31 mouse cellular contexts compared by ENCODE assay signal in genomic region chr14:21039077-21039476, GRCm38 (mm10). TPM values are rescaled to one million over a fixed set of nuclear protein-coding genes. Genes with fewer than 3 reads are reported as not detected.
DNase-seq lines count a peak whose midpoint lies in the region; ATAC-seq and TF ChIP-seq lines count a peak whose summit lies in the region.
"Had no signal": no experiment of that assay in that cellular context is flagged by ENCODE, and none has a peak within 500 bp of the region (broad histone marks: within the 10 kb centered on the region; RNA-seq: fewer than 3 reads in every experiment).

No protein-coding gene starts in this region.

- peak overlapping the region; percentile 21; the same call in 1 of the 2 replicates for H3K27ac ChIP-seq in heart, embryonic 13.5 days (replicated peaks)
- H3K27ac ChIP-seq in lung, embryonic 14.5 days (ENCODE audit: low read depth): no peak overlapping the region
- no peak overlapping the region; the same call in 1 of the 2 replicates for H3K27ac ChIP-seq in liver, embryonic 14.5 days
- no peak overlapping the region for H3K27ac ChIP-seq in forebrain, embryonic 16.5 days (ENCODE audit: low read length)
- H3K27ac ChIP-seq: embryonic facial prominence, embryonic 12.5 days; forebrain, embryonic 10.5 days; forebrain, embryonic 15.5 days; heart, adult 2 months; heart, embryonic 15.5 days; hindbrain, embryonic 10.5 days; hindbrain, embryonic 15.5 days; kidney, embryonic 15.5 days; limb, embryonic 13.5 days; midbrain, embryonic 13.5 days had no signal

- no peak overlapping the region for H3K4me3 ChIP-seq in heart, embryonic 13.5 days
- no peak overlapping the region for H3K4me3 ChIP-seq in lung, embryonic 14.5 days (ENCODE audit: low read depth, low read length)
- H3K4me3 ChIP-seq in liver, embryonic 14.5 days (ENCODE audit: insufficient read depth in 1 of 2, low read depth in 2 of 2, low read length in 2 of 2): no peak overlapping the region
- H3K4me3 ChIP-seq in forebrain, embryonic 16.5 days (replicated peaks; ENCODE audit: low read length): no peak overlapping the region
- H3K4me3 ChIP-seq: embryonic facial prominence, embryonic 12.5 days; forebrain, embryonic 10.5 days; forebrain, embryonic 15.5 days; gastrocnemius, adult 2 months; heart, adult 2 months; heart, embryonic 15.5 days; hindbrain, embryonic 10.5 days; hindbrain, embryonic 15.5 days; kidney, embryonic 15.5 days; limb, embryonic 13.5 days; lung, embryonic 15.5 days; megakaryocyte, embryonic 14.5 days; midbrain, embryonic 13.5 days had no signal

- no peak overlapping the region for H3K9ac ChIP-seq in heart, embryonic 13.5 days
- H3K9ac ChIP-seq in lung, embryonic 14.5 days: no peak overlapping the region
- H3K9ac ChIP-seq in liver, embryonic 14.5 days (replicated peaks): no peak overlapping the region
- H3K9ac ChIP-seq in forebrain, embryonic 16.5 days (replicated peaks; ENCODE audit: low read depth, low read length): no peak overlapping the region
- H3K9ac ChIP-seq: embryonic facial prominence, embryonic 12.5 days; forebrain, embryonic 15.5 days; heart, embryonic 15.5 days; hindbrain, embryonic 15.5 days; kidney, embryonic 15.5 days; limb, embryonic 13.5 days; lung, embryonic 15.5 days; midbrain, embryonic 13.5 days had no signal

- peaks cover 8% of the 10 kb centered on the region for H3K4me1 ChIP-seq in heart, embryonic 13.5 days
- H3K4me1 ChIP-seq in lung, embryonic 14.5 days (ENCODE audit: insufficient read depth): no peaks in the 10 kb centered on the region
- H3K4me1 ChIP-seq in liver, embryonic 14.5 days (replicated peaks; ENCODE audit: control insufficient read depth in 2 of 2, insufficient read depth in 2 of 2, low read length in 1 of 2): peaks cover 0 to 7% of the 10 kb centered on the region in 2 experiments; a peak in 1 of 4 replicates
- H3K4me1 ChIP-seq in forebrain, embryonic 16.5 days (replicated peaks; ENCODE audit: control insufficient read depth, insufficient read depth, low read length): no peaks in the 10 kb centered on the region
- H3K4me1 ChIP-seq: embryonic facial prominence, embryonic 12.5 days; forebrain, embryonic 10.5 days; forebrain, embryonic 15.5 days; hindbrain, embryonic 10.5 days; hindbrain, embryonic 15.5 days; kidney, embryonic 15.5 days; limb, embryonic 13.5 days; lung, embryonic 15.5 days; midbrain, embryonic 13.5 days had no signal

- no peak overlapping the region for H3K4me2 ChIP-seq in heart, embryonic 13.5 days
- no peak overlapping the region for H3K4me2 ChIP-seq in lung, embryonic 14.5 days
- no peak overlapping the region for H3K4me2 ChIP-seq in liver, embryonic 14.5 days (ENCODE audit: low read depth)
- no peak overlapping the region for H3K4me2 ChIP-seq in forebrain, embryonic 16.5 days (ENCODE audit: low read length)
- H3K4me2 ChIP-seq: embryonic facial prominence, embryonic 12.5 days; forebrain, embryonic 15.5 days; heart, embryonic 15.5 days; hindbrain, embryonic 15.5 days; kidney, embryonic 15.5 days; limb, embryonic 13.5 days; lung, embryonic 15.5 days; midbrain, embryonic 13.5 days had no signal

- TF ChIP-seq CTCF in lung, embryonic 14.5 days (IDR thresholded peaks at IDR 0.05; ENCODE audit: low read depth): no peak
- TF ChIP-seq CTCF in liver, embryonic 14.5 days (IDR thresholded peaks at IDR 0.05; ENCODE audit: low read depth): no peak

- TF ChIP-seq EP300 in liver, embryonic 14.5 days (IDR thresholded peaks at IDR 0.05; ENCODE audit: low read depth): peak; percentile 20; the same call in 1 of the 2 replicates

- no peak for ATAC-seq in heart, embryonic 13.5 days (ENCODE audit: extremely low read depth, insufficient number of reproducible peaks, low FRiP score, low TSS enrichment)
- no peak for ATAC-seq in lung, embryonic 14.5 days (ENCODE audit: insufficient read depth)
- ATAC-seq in liver, embryonic 14.5 days (ENCODE audit: insufficient read depth): peak; percentile 62; the same call in 1 of the 2 replicates
- no peak for ATAC-seq in forebrain, embryonic 16.5 days
- ATAC-seq: CD4-positive, CD25-positive, alpha-beta regulatory T cell, adult 4 months; forebrain, embryonic 15.5 days; inflammation-experienced regulatory T-cells, adult 6 months; midbrain, embryonic 13.5 days had no signal

- 63% methylated on average over 12 of the region's 12 CpGs for WGBS in heart, embryonic 13.5 days
- 55% methylated on average over 12 of the region's 12 CpGs for WGBS in lung, embryonic 14.5 days
- 54% methylated on average over 12 of the region's 12 CpGs for WGBS in liver, embryonic 14.5 days (ENCODE audit: insufficient replicate concordance)
- 91% methylated on average over 12 of the region's 12 CpGs for WGBS in forebrain, embryonic 16.5 days

- H3K36me3 ChIP-seq in heart, embryonic 13.5 days: peaks cover 77% of the 10 kb centered on the region
- peaks cover 48% of the 10 kb centered on the region for H3K36me3 ChIP-seq in lung, embryonic 14.5 days (ENCODE audit: insufficient read depth)
- H3K36me3 ChIP-seq in liver, embryonic 14.5 days (replicated peaks; ENCODE audit: control insufficient read depth, insufficient read depth, low read depth): peaks cover 31% of the 10 kb centered on the region
- H3K36me3 ChIP-seq in forebrain, embryonic 16.5 days (ENCODE audit: control insufficient read depth, insufficient read depth): peaks cover 33% of the 10 kb centered on the region

- DNase-seq in heart, adult 9 months (ENCODE audit: low spot score in 2 of 2): no peak
- DNase-seq in lung, embryonic 14.5 days: peak; percentile 37
- no peak for DNase-seq in lung, postnatal 4 days
- no peak for DNase-seq in liver, embryonic 14.5 days (ENCODE audit: low read depth in 3 of 3, low spot score in 3 of 3)
- no peak for DNase-seq in cerebellum, adult 18-20 months
- DNase-seq: adrenal gland, postnatal 36 days; cerebellum, adult 8-10 months; cerebellum, postnatal 25 days; gastrocnemius, adult 2 months; gastrocnemius, postnatal 36 days; heart, adult 2 months; kidney, adult 11 months; kidney, postnatal 25 days; lung, postnatal 36 days; thymus, adult 2 months; thymus, postnatal 36 days had no signal

- H3K27me3 ChIP-seq in heart, embryonic 13.5 days (replicated peaks): no peaks in the 10 kb centered on the region
- no peaks in the 10 kb centered on the region for H3K27me3 ChIP-seq in lung, embryonic 14.5 days (ENCODE audit: insufficient read depth, low read length)
- H3K27me3 ChIP-seq in liver, embryonic 14.5 days (ENCODE audit: control insufficient read depth, insufficient read depth, low read length): no peaks in the 10 kb centered on the region
- no peaks in the 10 kb centered on the region for H3K27me3 ChIP-seq in forebrain, embryonic 16.5 days (replicated peaks; ENCODE audit: control insufficient read depth, insufficient read depth, low read length)
- H3K27me3 ChIP-seq: embryonic facial prominence, embryonic 12.5 days; forebrain, embryonic 15.5 days; heart, embryonic 15.5 days; hindbrain, embryonic 15.5 days; kidney, embryonic 15.5 days; limb, embryonic 13.5 days; lung, embryonic 15.5 days; megakaryocyte, embryonic 14.5 days; midbrain, embryonic 13.5 days had no signal

- H3K9me3 ChIP-seq in heart, embryonic 13.5 days: no peaks in the 10 kb centered on the region
- H3K9me3 ChIP-seq in lung, embryonic 14.5 days (ENCODE audit: low read depth, low read length): no peaks in the 10 kb centered on the region
- H3K9me3 ChIP-seq in liver, embryonic 14.5 days (ENCODE audit: control insufficient read depth, low read length): no peaks in the 10 kb centered on the region
- no peaks in the 10 kb centered on the region for H3K9me3 ChIP-seq in forebrain, embryonic 16.5 days (ENCODE audit: control insufficient read depth, low read length)
- H3K9me3 ChIP-seq: embryonic facial prominence, embryonic 12.5 days; forebrain, embryonic 10.5 days; forebrain, embryonic 15.5 days; heart, embryonic 15.5 days; hindbrain, embryonic 10.5 days; hindbrain, embryonic 15.5 days; kidney, embryonic 15.5 days; limb, embryonic 13.5 days; lung, embryonic 15.5 days; megakaryocyte, embryonic 14.5 days; midbrain, embryonic 13.5 days had no signal

RNA-seq across cellular contexts. Expression of gene Ap3m1, which starts 13.2 kb away (rescaled TPM):
- polyA plus RNA-seq in heart, embryonic 13.5 days (2015; fragmentation: Nextera tagmentation; extraction: Ambion mirVana): 59.6 and 64.6 TPM in 2 replicates
- 82.5 and 86.9 TPM in 2 replicates for polyA plus RNA-seq in lung, embryonic 14.5 days (2014; fragmentation: Nextera tagmentation; extraction: Ambion mirVana)
- polyA plus RNA-seq in liver, embryonic 14.5 days (2012; rRNA removed): 11.7 and 22.3 TPM in 2 replicates
- 40.4 and 41.4 TPM in 2 replicates for polyA plus RNA-seq in liver, embryonic 14.5 days (2014; fragmentation: Nextera tagmentation; extraction: Ambion mirVana)
- 101 and 109 TPM in 2 replicates for polyA plus RNA-seq in forebrain, embryonic 16.5 days (2015; fragmentation: Nextera tagmentation; extraction: Ambion mirVana)

RNA-seq across cellular contexts. Expression of gene Adk, which starts 13.3 kb away (rescaled TPM):
- 242 and 253 TPM in 2 replicates for polyA plus RNA-seq in heart, embryonic 13.5 days (2015; fragmentation: Nextera tagmentation; extraction: Ambion mirVana)
- polyA plus RNA-seq in lung, embryonic 14.5 days (2014; fragmentation: Nextera tagmentation; extraction: Ambion mirVana): 218 and 229 TPM in 2 replicates
- polyA plus RNA-seq in liver, embryonic 14.5 days (2012; rRNA removed): 43.2 and 56.9 TPM in 2 replicates
- polyA plus RNA-seq in liver, embryonic 14.5 days (2014; fragmentation: Nextera tagmentation; extraction: Ambion mirVana): 172 and 180 TPM in 2 replicates
- 71.9 and 82.3 TPM in 2 replicates for polyA plus RNA-seq in forebrain, embryonic 16.5 days (2015; fragmentation: Nextera tagmentation; extraction: Ambion mirVana)
